Mouse (Mus musculus) cerebellum, adult 2 months (tissue): Measurements from ENCODE around the gene Rps25.

Experiments
- CTCF ChIP-seq: fragments of 200-500 bp; IDR thresholded peaks from 2 replicates; pipeline ENCODE4 v1.5.1; 2011; ENCODE audit warnings: low read depth, mild to moderate bottlenecking, control low read depth, low read length, moderate library complexity, borderline replicate concordance; ENCODE audit not compliant: insufficient read depth
- POLR2A ChIP-seq: fragments of 200-500 bp; IDR thresholded peaks from 2 replicates; pipeline ENCODE4 v1.6.1; 2011; ENCODE audit warnings: low read length, control low read depth, borderline replicate concordance; ENCODE audit not compliant: insufficient read depth

GRCm38 (mm10) chr9:44398551-44398950, 8.4 kb upstream of the Rps25 start:
- TF ChIP-seq CTCF = no peak
- TF ChIP-seq POLR2A = no peak
